Mouse (Mus musculus) midbrain, postnatal 0 days (tissue): ENCODE measurements at regions not wholly inside any gene's neighbourhood (a gene's known extent, or its start where the extent isn't known, plus 50 kb on each side); places are given as distances from the start of the nearest gene placed in this dataset.

Experiments used
- ATAC-seq: fragments of 200-750 bp; cut with Nextera tagmentation; 2 replicates; pipeline ENCODE4 v1.8.0; 2017; ENCODE audit warnings: moderate number of reproducible peaks, mild to moderate bottlenecking, moderate TSS enrichment, moderate library complexity; ENCODE audit not compliant: low FRiP score
- DNase-seq: peaks from one replicate; pipeline ENCODE4 v3.0.0-alpha.2; 2015; ENCODE audit warnings: low spot score
- H3K27ac ChIP-seq: fragments of 300-500 bp; sonication (generic); 2 replicates; pipeline ENCODE4 v1.5.1; 2014; ENCODE audit warnings: low read depth, mild to moderate bottlenecking, low read length, mixed read lengths
- H3K27me3 ChIP-seq: fragments of 300-500 bp; sonication (generic); 2 replicates; pipeline ENCODE4 v1.6.1; 2014; ENCODE audit warnings: low read length, control low read depth, mixed read lengths; ENCODE audit not compliant: insufficient read depth
- H3K36me3 ChIP-seq: fragments of 300-500 bp; sonication (generic); 2 replicates; pipeline ENCODE4 v1.6.1; 2014; ENCODE audit warnings: low read length, control low read depth, mixed read lengths; ENCODE audit not compliant: insufficient read depth
- H3K4me1 ChIP-seq: fragments of 300-500 bp; sonication (generic); 2 replicates; pipeline ENCODE4 v1.6.1; 2014; ENCODE audit warnings: mild to moderate bottlenecking, control low read depth, antibody characterized with exemption, low read length, mixed read lengths; ENCODE audit not compliant: insufficient read depth
- H3K4me2 ChIP-seq: fragments of 300-500 bp; sonication (generic); 2 replicates; pipeline ENCODE4 v1.6.1; 2014; ENCODE audit warnings: low read depth, mild to moderate bottlenecking, low read length, mixed read lengths; ENCODE audit not compliant: poor library complexity, severe bottlenecking
- H3K4me3 ChIP-seq: fragments of 300-500 bp; sonication (generic); 2 replicates; pipeline ENCODE4 v1.5.1; 2014; ENCODE audit warnings: low read depth, mild to moderate bottlenecking, low read length, moderate library complexity
- H3K9ac ChIP-seq: fragments of 300-500 bp; sonication (generic); replicated peaks from 2 replicates; pipeline ENCODE4 v1.6.1; 2014; ENCODE audit warnings: mild to moderate bottlenecking, low read length, moderate library complexity, mixed read lengths; ENCODE audit not compliant: poor library complexity, severe bottlenecking
- H3K9me3 ChIP-seq: fragments of 300-500 bp; sonication (generic); 2 replicates; pipeline ENCODE4 v1.6.1; 2016; ENCODE audit warnings: low read length, control low read depth
- CTCF ChIP-seq: IDR thresholded peaks from 2 replicates; pipeline ENCODE4 v1.5.1; 2016; ENCODE audit warnings: antibody characterized with exemption, mild to moderate bottlenecking
- WGBS: fragments of 180-500 bp; shearing (Covaris S2); extraction: QIAGEN DNeasy Blood & Tissue Kit; methylation state at CpG from one replicate; pipeline ENCODE4 v1.1.7; 2014; 5-methylcytosine and 5-hydroxymethylcytosine counted together

GRCm38 (mm10) chr1:120925271-120925670, 323.1 kb downstream of the En1 start:
- no peak overlapping the region for H3K27ac ChIP-seq
- no peak for ATAC-seq
- no peaks in the 10 kb centered on the region for H3K4me1 ChIP-seq
- peak; percentile 30 for DNase-seq
- WGBS = 73% methylated on average over 3 of the region's 3 CpGs
- no peak for TF ChIP-seq CTCF
- H3K9ac ChIP-seq = no peak overlapping the region
- H3K36me3 ChIP-seq = no peaks in the 10 kb centered on the region
- no peaks in the 10 kb centered on the region for H3K27me3 ChIP-seq
- H3K9me3 ChIP-seq = no peaks in the 10 kb centered on the region
- no peak overlapping the region for H3K4me3 ChIP-seq
- no peak overlapping the region for H3K4me2 ChIP-seq

- no peak for ATAC-seq
- no peaks in the 10 kb centered on the region for H3K4me1 ChIP-seq
- no peak for TF ChIP-seq CTCF
- WGBS = 89% methylated on average over 7 of the region's 7 CpGs
- H3K36me3 ChIP-seq = no peaks in the 10 kb centered on the region
- no peaks in the 10 kb centered on the region for H3K9me3 ChIP-seq
- no peak overlapping the region for H3K27ac ChIP-seq
- no peak overlapping the region for H3K4me2 ChIP-seq
- DNase-seq = no peak
- H3K4me3 ChIP-seq = no peak overlapping the region
- H3K9ac ChIP-seq = no peak overlapping the region
- no peaks in the 10 kb centered on the region for H3K27me3 ChIP-seq
These were observed 327.9 kb downstream of the En1 start for GRCm38 (mm10) chr1:120930141-120930540.

- Histone ChIP-seq H3K9me3 (no peaks in the 10 kb centered on the region), H3K27me3 (no peaks in the 10 kb centered on the region), H3K4me1 (no peaks in the 10 kb centered on the region), H3K9ac (no peak overlapping the region), H3K4me3 (no peak overlapping the region), H3K36me3 (no peaks in the 10 kb centered on the region), H3K27ac (no peak overlapping the region), H3K4me2 (no peak overlapping the region)
- ATAC-seq (no peak), DNase-seq (peak; percentile 17)
- WGBS = 85% methylated on average over 3 of the region's 3 CpGs
- TF ChIP-seq CTCF = no peak
These were observed 333.1 kb downstream of the En1 start for GRCm38 (mm10) chr1:120935321-120935720.

- no peaks in the 10 kb centered on the region for H3K36me3 ChIP-seq
- no peak overlapping the region for H3K4me2 ChIP-seq
- no peak overlapping the region for H3K4me3 ChIP-seq
- no peaks in the 10 kb centered on the region for H3K4me1 ChIP-seq
- 89% methylated on average over 4 of the region's 4 CpGs for WGBS
- H3K9ac ChIP-seq = no peak overlapping the region
- H3K27me3 ChIP-seq = no peaks in the 10 kb centered on the region
- no peak for DNase-seq
- no peak for ATAC-seq
- H3K27ac ChIP-seq = no peak overlapping the region
- TF ChIP-seq CTCF = no peak
- H3K9me3 ChIP-seq = 0 out of 2 replicates have a peak, but pooled peaks cover 3% of the 10 kb centered on the region
These were observed 341.5 kb downstream of the En1 start for GRCm38 (mm10) chr1:120943711-120944110.

- ATAC-seq (no peak; the same call in 1 of the 2 replicates), DNase-seq (no peak)
- no peak overlapping the region for H3K4me2 ChIP-seq
- H3K4me3 ChIP-seq = no peak overlapping the region
- H3K9me3 ChIP-seq = no peaks in the 10 kb centered on the region
- no peak overlapping the region for H3K27ac ChIP-seq
- no peaks in the 10 kb centered on the region for H3K27me3 ChIP-seq
- WGBS = 88% methylated on average over 4 of the region's 4 CpGs
- no peaks in the 10 kb centered on the region for H3K4me1 ChIP-seq
- TF ChIP-seq CTCF = no peak
- H3K36me3 ChIP-seq = no peaks in the 10 kb centered on the region
- H3K9ac ChIP-seq = no peak overlapping the region
These were observed 344.1 kb downstream of the En1 start for GRCm38 (mm10) chr1:120946349-120946748.

- Histone ChIP-seq H3K27ac (no peak overlapping the region), H3K36me3 (no peaks in the 10 kb centered on the region), H3K4me3 (no peak overlapping the region), H3K9ac (no peak overlapping the region), H3K27me3 (no peaks in the 10 kb centered on the region), H3K4me2 (no peak overlapping the region), H3K9me3 (no peaks in the 10 kb centered on the region), H3K4me1 (no peaks in the 10 kb centered on the region)
- DNase-seq = no peak
- WGBS = 56% methylated on average over 1 of the region's 1 CpGs
- ATAC-seq = no peak
- no peak for TF ChIP-seq CTCF
These were observed 359.0 kb downstream of the En1 start for GRCm38 (mm10) chr1:120961235-120961634.
